Mouse (Mus musculus): ENCODE measurements around the gene Fstl3. TPM values are rescaled to one million over a fixed set of nuclear protein-coding genes. Genes with fewer than 3 reads are reported as not detected.

The Fstl3 gene
- polyA plus RNA-seq, 1 experiment from 2014 or later: 20.5 TPM

DNA sequence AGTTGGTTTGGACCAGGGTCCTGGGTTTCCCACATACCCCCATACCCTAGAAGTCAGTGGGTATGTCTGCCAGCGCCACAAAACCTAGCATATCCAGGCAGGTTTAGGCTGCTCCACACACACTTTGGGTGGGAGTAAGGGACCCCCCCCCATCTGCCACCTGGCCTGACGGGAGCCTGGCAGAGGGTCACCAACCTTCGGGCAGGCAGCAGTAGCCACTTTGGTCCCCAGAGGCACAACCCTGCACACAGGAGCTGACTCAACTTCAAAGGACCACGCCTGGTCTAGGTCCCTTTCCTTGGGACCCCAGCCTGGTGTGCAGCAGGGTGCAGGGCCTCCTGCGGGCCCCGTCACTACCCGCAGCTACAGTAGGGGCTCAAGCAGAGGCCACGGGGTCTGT is 43.2 kb downstream of the Fstl3 start:
- Histone ChIP-seq H3K4me2 (no peak overlapping the region), H3K4me3 (no peak overlapping the region), H3K36me3 (peaks cover 12% of the 10 kb centered on the region), H3K4me1 (peaks cover 21% of the 10 kb centered on the region), H3K9ac (no peak overlapping the region), H3K27me3 (no peaks in the 10 kb centered on the region), H3K9me3 (no peaks in the 10 kb centered on the region), H3K27ac (peak overlapping the region; percentile 61; the same call in 1 of the 2 replicates)
- WGBS: 87% methylated on average over 8 of the region's 8 CpGs
- no peak for ATAC-seq (ENCODE audit: borderline replicate concordance, extremely low read depth, low FRiP score, low TSS enrichment)

GRCm38 (mm10) chr10:79820782-79821181 is 43.7 kb downstream of the Fstl3 start, which contains the start of gene Misp:
Gene Misp, plus strand, starts transcription at chr10:79820989.
- no peak within 1 kb of the TSS for H3K4me2 ChIP-seq
- no peaks in the 10 kb centered on the region for H3K27me3 ChIP-seq
- H3K9me3 ChIP-seq: no peaks in the 10 kb centered on the region
- peak within 1 kb of the TSS; percentile 61; the same call in 1 of the 2 replicates for H3K27ac ChIP-seq
- peaks cover 21% of the 10 kb centered on the region for H3K4me1 ChIP-seq
- H3K36me3 ChIP-seq: peaks cover 9% of the 10 kb centered on the region; the same call in 1 of the 2 replicates
- 62% methylated on average over 11 of the region's 11 CpGs for WGBS
- no peak for ATAC-seq (ENCODE audit: borderline replicate concordance, extremely low read depth, low FRiP score, low TSS enrichment)
- H3K4me3 ChIP-seq: no peak within 1 kb of the TSS
- no peak within 1 kb of the TSS for H3K9ac ChIP-seq

DNA sequence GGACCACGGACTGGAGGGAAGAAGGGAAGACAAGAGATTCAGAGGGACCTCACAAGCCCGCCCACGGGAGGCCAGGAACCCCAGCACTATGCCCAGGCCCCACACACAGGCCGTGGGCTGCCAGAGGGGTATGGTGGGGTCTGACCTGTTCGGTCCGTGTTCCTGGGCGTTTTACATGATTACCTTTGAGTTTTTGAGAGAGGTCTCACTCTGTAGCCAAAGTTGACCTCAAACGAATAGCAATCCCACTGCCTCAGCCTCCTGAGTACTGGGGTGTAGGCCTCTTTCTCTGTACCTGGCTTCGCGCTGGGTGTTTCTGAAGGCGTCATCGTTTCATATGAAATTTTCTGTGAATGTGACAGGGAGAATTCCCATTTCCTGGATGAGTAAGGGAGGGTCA is 44.7 kb downstream of the Fstl3 start:
- H3K4me1 ChIP-seq: peaks cover 21% of the 10 kb centered on the region
- H3K9me3 ChIP-seq: no peaks in the 10 kb centered on the region
- peak overlapping the region; percentile 55; the same call in 1 of the 2 replicates for H3K27ac ChIP-seq
- WGBS: 80% methylated on average over 12 of the region's 12 CpGs
- H3K9ac ChIP-seq: no peak overlapping the region
- no peak overlapping the region for H3K4me3 ChIP-seq
- no peak for ATAC-seq (ENCODE audit: borderline replicate concordance, extremely low read depth, low FRiP score, low TSS enrichment)
- H3K27me3 ChIP-seq: no peaks in the 10 kb centered on the region
- peaks cover 9% of the 10 kb centered on the region; the same call in 1 of the 2 replicates for H3K36me3 ChIP-seq
- H3K4me2 ChIP-seq: peak overlapping the region; percentile 44; the same call in 1 of the 2 replicates

DNA sequence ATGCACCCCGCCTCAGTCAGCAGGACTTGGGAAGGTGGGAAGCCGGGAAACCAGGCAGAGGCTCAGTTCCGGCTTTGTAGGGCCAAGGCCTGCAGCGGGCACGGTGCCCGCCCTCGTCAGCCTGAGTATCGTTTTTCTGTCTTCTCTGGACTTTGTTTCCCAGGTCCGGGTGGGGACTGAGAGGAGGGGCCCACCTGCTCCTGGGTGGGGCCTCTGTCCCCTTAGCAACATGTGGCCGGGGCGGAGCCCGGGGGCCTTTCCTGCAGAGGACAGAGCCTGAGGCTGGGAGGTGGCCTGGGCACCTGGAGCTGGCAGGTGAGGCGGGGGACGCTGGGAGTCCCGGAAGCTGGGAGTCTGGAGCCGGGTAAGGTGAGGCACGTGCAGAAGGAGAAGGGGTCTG is 45.3 kb downstream of the Fstl3 start:
- H3K27me3 ChIP-seq: no peaks in the 10 kb centered on the region
- peak overlapping the region; percentile 12; the same call in 1 of the 2 replicates for H3K4me3 ChIP-seq
- H3K27ac ChIP-seq: peak overlapping the region; percentile 55; the same call in 1 of the 2 replicates
- peak overlapping the region; percentile 44 for H3K4me2 ChIP-seq
- H3K9me3 ChIP-seq: no peaks in the 10 kb centered on the region
- H3K4me1 ChIP-seq: peaks cover 21% of the 10 kb centered on the region
- 0 out of 2 replicates have a peak overlapping the region, but pooled peaks have one; percentile 4 for H3K9ac ChIP-seq
- ATAC-seq (ENCODE audit: borderline replicate concordance, extremely low read depth, low FRiP score, low TSS enrichment): peak; percentile 67
- WGBS: 28% methylated on average over 17 of the region's 17 CpGs
- peaks cover 9% of the 10 kb centered on the region; the same call in 1 of the 2 replicates for H3K36me3 ChIP-seq

DNA sequence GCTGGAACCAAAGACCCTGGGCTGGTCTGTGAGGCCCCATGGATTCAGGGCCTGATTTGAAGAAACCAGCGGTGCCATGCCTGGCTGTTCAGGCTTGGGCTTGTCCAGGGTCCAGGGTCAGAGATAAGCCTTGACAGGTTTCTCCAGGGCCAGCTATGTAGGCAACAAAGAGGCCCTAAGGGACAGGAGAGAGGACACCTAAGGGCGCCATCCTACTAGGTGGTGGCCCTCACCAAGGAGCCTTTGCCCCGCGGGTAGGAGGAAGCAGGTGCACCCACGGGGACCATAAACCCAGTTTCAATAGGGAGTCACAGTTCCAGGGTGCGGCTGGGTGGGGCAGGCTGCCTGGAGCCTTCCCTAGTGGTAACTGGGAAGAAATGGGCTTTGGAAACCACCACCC is 45.9 kb downstream of the Fstl3 start:
- no peaks in the 10 kb centered on the region for H3K27me3 ChIP-seq
- peaks cover 21% of the 10 kb centered on the region for H3K4me1 ChIP-seq
- H3K9me3 ChIP-seq: no peaks in the 10 kb centered on the region
- 72% methylated on average over 6 of the region's 6 CpGs for WGBS
- H3K4me3 ChIP-seq: peak overlapping the region; percentile 12; the same call in 1 of the 2 replicates
- peak overlapping the region; percentile 55; the same call in 1 of the 2 replicates for H3K27ac ChIP-seq
- no peak for ATAC-seq (ENCODE audit: borderline replicate concordance, extremely low read depth, low FRiP score, low TSS enrichment)
- H3K36me3 ChIP-seq: peaks cover 9% of the 10 kb centered on the region; the same call in 1 of the 2 replicates
- peak overlapping the region; percentile 44 for H3K4me2 ChIP-seq
- H3K9ac ChIP-seq: no peak overlapping the region

GRCm38 (mm10) chr10:79824413-79824812 is 47.3 kb downstream of the Fstl3 start:
- WGBS: 47% methylated on average over 6 of the region's 6 CpGs
- H3K4me2 ChIP-seq: no peak overlapping the region
- no peak for ATAC-seq (ENCODE audit: borderline replicate concordance, extremely low read depth, low FRiP score, low TSS enrichment)
- H3K27me3 ChIP-seq: no peaks in the 10 kb centered on the region
- H3K9me3 ChIP-seq: no peaks in the 10 kb centered on the region
- no peak overlapping the region for H3K4me3 ChIP-seq
- no peak overlapping the region for H3K9ac ChIP-seq
- peaks cover 2% of the 10 kb centered on the region; the same call in 1 of the 2 replicates for H3K36me3 ChIP-seq
- H3K4me1 ChIP-seq: peaks cover 21% of the 10 kb centered on the region
- H3K27ac ChIP-seq: no peak overlapping the region; the same call in 1 of the 2 replicates

DNA sequence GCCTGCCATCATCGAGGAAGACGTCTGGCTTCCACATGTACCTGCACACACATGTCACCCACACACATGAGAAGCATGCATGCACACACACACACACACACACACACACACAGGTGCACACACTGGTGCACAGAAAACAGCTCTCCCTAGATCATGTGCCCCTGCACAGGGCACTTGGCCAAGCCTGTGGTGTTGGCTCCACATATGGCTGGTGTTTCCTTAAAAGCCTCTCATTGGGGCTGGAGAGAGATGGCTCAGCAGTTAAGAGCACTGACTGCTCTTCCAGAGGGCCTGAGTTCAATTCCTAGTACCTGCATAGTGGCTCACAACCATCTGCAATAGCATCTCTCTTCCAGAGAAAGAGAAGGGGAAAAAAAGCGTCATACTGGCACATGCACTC is 54.5 kb downstream of the Fstl3 start:
- Histone ChIP-seq H3K4me1 (peaks cover 4% of the 10 kb centered on the region; the same call in 1 of the 2 replicates), H3K36me3 (no peaks in the 10 kb centered on the region), H3K9ac (no peak overlapping the region), H3K9me3 (no peaks in the 10 kb centered on the region), H3K4me3 (no peak overlapping the region), H3K4me2 (no peak overlapping the region), H3K27ac (no peak overlapping the region), H3K27me3 (no peaks in the 10 kb centered on the region)
- ATAC-seq (ENCODE audit: borderline replicate concordance, extremely low read depth, low FRiP score, low TSS enrichment): no peak
- 83% methylated on average over 3 of the region's 3 CpGs for WGBS

Other genes with a start within 250 kb of the Fstl3 start
- 33.2 and 34.1 TPM in 2 replicates for gene Plpp2, start 243.5 kb upstream of the Fstl3 start, polyA plus RNA-seq (2015; fragmentation: Nextera tagmentation; extraction: Ambion mirVana)
- 45.9 and 47.9 TPM in 2 replicates for gene Mier2, start 222.1 kb upstream of the Fstl3 start, polyA plus RNA-seq (2015; fragmentation: Nextera tagmentation; extraction: Ambion mirVana)
- gene Theg, start 189.9 kb upstream of the Fstl3 start, polyA plus RNA-seq (2015; fragmentation: Nextera tagmentation; extraction: Ambion mirVana): not detected in 2 replicates
- not detected in 2 replicates for gene C2cd4c, start 163.2 kb upstream of the Fstl3 start, polyA plus RNA-seq (2015; fragmentation: Nextera tagmentation; extraction: Ambion mirVana)
- 6.2 and 6.7 TPM in 2 replicates for gene Shc2, start 139.4 kb upstream of the Fstl3 start, polyA plus RNA-seq (2015; fragmentation: Nextera tagmentation; extraction: Ambion mirVana)
- not detected in 2 replicates for gene Odf3l2, start 131.5 kb upstream of the Fstl3 start, polyA plus RNA-seq (2015; fragmentation: Nextera tagmentation; extraction: Ambion mirVana)
- 0.89 and 1.3 TPM in 2 replicates for gene Madcam1, start 112.7 kb upstream of the Fstl3 start, polyA plus RNA-seq (2015; fragmentation: Nextera tagmentation; extraction: Ambion mirVana)
- 61.7 and 65.9 TPM in 2 replicates for gene Tpgs1, start 107.9 kb upstream of the Fstl3 start, polyA plus RNA-seq (2015; fragmentation: Nextera tagmentation; extraction: Ambion mirVana)
- gene Cdc34, start 95.1 kb upstream of the Fstl3 start, polyA plus RNA-seq (2015; fragmentation: Nextera tagmentation; extraction: Ambion mirVana): 79.5 and 82.0 TPM in 2 replicates
- 0.86 and 0.89 TPM in 2 replicates for gene Gzmm, start 88.3 kb upstream of the Fstl3 start, polyA plus RNA-seq (2015; fragmentation: Nextera tagmentation; extraction: Ambion mirVana)
- 1,102 and 1,152 TPM in 2 replicates for gene Bsg, start 72.8 kb upstream of the Fstl3 start, polyA plus RNA-seq (2015; fragmentation: Nextera tagmentation; extraction: Ambion mirVana)
- gene Hcn2, start 60.6 kb upstream of the Fstl3 start, polyA plus RNA-seq (2015; fragmentation: Nextera tagmentation; extraction: Ambion mirVana): 0.05 and 0.10 TPM in 2 replicates
- gene Polrmt, start 30.7 kb upstream of the Fstl3 start, polyA plus RNA-seq (2015; fragmentation: Nextera tagmentation; extraction: Ambion mirVana): 41.5 and 49.2 TPM in 2 replicates
- 0.12 and 0.30 TPM in 2 replicates for gene Fgf22, start 22.2 kb upstream of the Fstl3 start, polyA plus RNA-seq (2015; fragmentation: Nextera tagmentation; extraction: Ambion mirVana)
- 89.7 and 91.3 TPM in 2 replicates for gene Rnf126, start 10.3 kb upstream of the Fstl3 start, polyA plus RNA-seq (2015; fragmentation: Nextera tagmentation; extraction: Ambion mirVana)
- gene Prss57, start 13.7 kb downstream of the Fstl3 start, polyA plus RNA-seq (2015; fragmentation: Nextera tagmentation; extraction: Ambion mirVana): 0.40 and 1.9 TPM in 2 replicates
- 61.3 and 63.7 TPM in 2 replicates for gene Palm, start 16.3 kb downstream of the Fstl3 start, polyA plus RNA-seq (2015; fragmentation: Nextera tagmentation; extraction: Ambion mirVana)
- gene Misp, start 43.7 kb downstream of the Fstl3 start, polyA plus RNA-seq (2015; fragmentation: Nextera tagmentation; extraction: Ambion mirVana): 7.7 and 10.2 TPM in 2 replicates
- gene Ptbp1, start 77.2 kb downstream of the Fstl3 start, polyA plus RNA-seq (2015; fragmentation: Nextera tagmentation; extraction: Ambion mirVana): 367 and 368 TPM in 2 replicates
- 3.7 and 3.8 TPM in 2 replicates for gene Prtn3, start 97.2 kb downstream of the Fstl3 start, polyA plus RNA-seq (2015; fragmentation: Nextera tagmentation; extraction: Ambion mirVana)
- 29.1 and 32.4 TPM in 2 replicates for gene Plppr3, start 97.4 kb downstream of the Fstl3 start, polyA plus RNA-seq (2015; fragmentation: Nextera tagmentation; extraction: Ambion mirVana)
- 0.25 and 0.72 TPM in 2 replicates for gene Elane, start 109.0 kb downstream of the Fstl3 start, polyA plus RNA-seq (2015; fragmentation: Nextera tagmentation; extraction: Ambion mirVana)
- not detected in 2 replicates for gene Cfd, start 113.6 kb downstream of the Fstl3 start, polyA plus RNA-seq (2015; fragmentation: Nextera tagmentation; extraction: Ambion mirVana)
- gene Med16, start 131.7 kb downstream of the Fstl3 start, polyA plus RNA-seq (2015; fragmentation: Nextera tagmentation; extraction: Ambion mirVana): 54.7 and 56.1 TPM in 2 replicates
- gene Gm26602, start 133.6 kb downstream of the Fstl3 start, polyA plus RNA-seq (2015; fragmentation: Nextera tagmentation; extraction: Ambion mirVana): 1.2 and 1.7 TPM in 2 replicates
- 0.59 and 0.87 TPM in 2 replicates for gene Kiss1r, start 139.7 kb downstream of the Fstl3 start, polyA plus RNA-seq (2015; fragmentation: Nextera tagmentation; extraction: Ambion mirVana)
- 143 and 152 TPM in 2 replicates for gene R3hdm4, start 143.9 kb downstream of the Fstl3 start, polyA plus RNA-seq (2015; fragmentation: Nextera tagmentation; extraction: Ambion mirVana)
- gene Arid3a, start 149.8 kb downstream of the Fstl3 start, polyA plus RNA-seq (2015; fragmentation: Nextera tagmentation; extraction: Ambion mirVana): 4.8 and 6.0 TPM in 2 replicates
- 95.1 and 96.2 TPM in 2 replicates for gene Wdr18, start 182.9 kb downstream of the Fstl3 start, polyA plus RNA-seq (2015; fragmentation: Nextera tagmentation; extraction: Ambion mirVana)
- gene Grin3b, start 193.4 kb downstream of the Fstl3 start, polyA plus RNA-seq (2015; fragmentation: Nextera tagmentation; extraction: Ambion mirVana): 0.34 and 0.45 TPM in 2 replicates
- 20.2 and 20.5 TPM in 2 replicates for gene Tmem259, start 207.1 kb downstream of the Fstl3 start, polyA plus RNA-seq (2015; fragmentation: Nextera tagmentation; extraction: Ambion mirVana)
- 367 and 375 TPM in 2 replicates for gene Cnn2, start 211.3 kb downstream of the Fstl3 start, polyA plus RNA-seq (2015; fragmentation: Nextera tagmentation; extraction: Ambion mirVana)
- 3.5 and 4.3 TPM in 2 replicates for gene Abca7, start 219.2 kb downstream of the Fstl3 start, polyA plus RNA-seq (2015; fragmentation: Nextera tagmentation; extraction: Ambion mirVana)
- gene Arhgap45, start 239.4 kb downstream of the Fstl3 start, polyA plus RNA-seq (2015; fragmentation: Nextera tagmentation; extraction: Ambion mirVana): 16.8 and 19.8 TPM in 2 replicates